Mouse (Mus musculus) embryonic fibroblast, embryonic 13.5 days (primary cell): Measurements from ENCODE around the gene Elob. TPM values are rescaled to one million over a fixed set of nuclear protein-coding genes. Genes with fewer than 3 reads are reported as not detected.

Source experiments
- H3K27ac ChIP-seq: 2 replicates; pipeline ENCODE4 v1.5.1; 2012; ENCODE audit warnings: low read length, control low read depth, inconsistent platforms; ENCODE audit not compliant: insufficient read depth
- H3K4me1 ChIP-seq: 2 replicates; pipeline ENCODE4 v1.6.1; 2011; ENCODE audit warnings: low read length; ENCODE audit not compliant: control insufficient read depth, insufficient read depth
- H3K4me3 ChIP-seq: 2 replicates; pipeline ENCODE4 v1.5.1; 2011; ENCODE audit warnings: mild to moderate bottlenecking, control low read depth, low read length; ENCODE audit not compliant: insufficient read depth
- CTCF ChIP-seq: IDR thresholded peaks from 2 replicates; pipeline ENCODE4 v1.5.1; 2011; ENCODE audit warnings: mild to moderate bottlenecking, control low read depth, low read length, moderate library complexity, borderline replicate concordance; ENCODE audit not compliant: insufficient read depth
- POLR2A ChIP-seq: IDR thresholded peaks from 2 replicates; pipeline ENCODE4 v1.6.1; 2011; ENCODE audit warnings: low read depth, mild to moderate bottlenecking, control low read depth, low read length, moderate library complexity
- polyA plus RNA-seq: library from polyadenylated mRNA; stranded (reverse); fragments of >200 nt; gene quantifications from 2 replicates; pipeline ENCODE4 v1.2.4, GENCODE M21; 2011; ENCODE audit warnings: low read depth; ENCODE audit not compliant: missing spikeins, insufficient read length

Elob gene
- polyA plus RNA-seq, 1 experiment, result 303 TPM

- no peak overlapping the region for H3K4me3 ChIP-seq
- H3K4me1 ChIP-seq, result no peaks in the 10 kb centered on the region
- no peak overlapping the region for H3K27ac ChIP-seq
- TF ChIP-seq CTCF, result no peak
- no peak for TF ChIP-seq POLR2A
These were observed 25.4 kb upstream of the Elob start for GRCm38 (mm10) chr17:23854229-23854765.

DNA sequence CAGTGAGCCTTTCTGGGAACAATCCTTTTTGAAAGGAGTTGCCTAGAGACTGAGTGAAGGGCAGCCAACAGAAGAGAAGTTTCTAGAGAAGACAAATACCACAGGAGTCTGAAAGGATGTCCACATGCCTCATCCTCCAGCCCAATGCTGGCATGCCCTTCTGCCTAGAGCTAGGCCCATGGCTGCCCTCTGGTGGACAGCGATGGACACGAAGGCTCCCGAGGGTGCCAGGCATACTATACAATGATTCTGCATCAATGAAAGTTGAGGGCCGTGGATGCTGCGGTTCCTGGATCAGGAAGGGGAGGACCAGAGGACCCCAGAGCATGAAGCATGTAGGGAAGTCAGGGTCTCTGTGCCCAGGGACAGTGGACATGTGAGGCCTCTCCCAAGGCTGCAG is 24.4 kb upstream of the Elob start:
- no peak overlapping the region for H3K4me3 ChIP-seq
- H3K4me1 ChIP-seq, result no peaks in the 10 kb centered on the region
- TF ChIP-seq CTCF (peak; percentile 89; the same call in 1 of the 2 replicates), POLR2A (no peak)
- H3K27ac ChIP-seq, result no peak overlapping the region

GRCm38 (mm10) chr17:23850853-23851749 is 22.2 kb upstream of the Elob start:
- Histone ChIP-seq H3K27ac (no peak overlapping the region), H3K4me1 (no peaks in the 10 kb centered on the region), H3K4me3 (no peak overlapping the region)
- no peak for TF ChIP-seq POLR2A
- peak; percentile 32; the same call in 1 of the 2 replicates for TF ChIP-seq CTCF

DNA sequence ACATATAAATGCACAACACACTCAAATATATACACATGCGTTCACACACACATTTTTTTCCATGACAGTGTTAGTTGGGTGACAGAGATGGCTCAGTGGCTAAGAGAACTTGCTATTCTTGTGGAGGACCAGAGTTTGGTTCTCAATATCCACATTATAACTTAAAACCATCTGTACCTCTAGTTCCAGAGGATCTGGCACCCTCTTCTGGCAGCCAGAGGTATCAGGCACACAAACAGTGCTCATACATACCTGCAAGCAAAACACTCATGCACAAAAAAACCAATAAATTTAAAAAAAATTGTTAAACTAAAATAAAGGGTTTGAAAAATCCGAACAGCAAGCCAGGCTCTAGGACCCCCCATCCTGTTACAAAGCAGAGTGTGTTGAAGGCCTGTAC is 21.1 kb upstream of the Elob start:
- no peak overlapping the region for H3K27ac ChIP-seq
- no peak for TF ChIP-seq CTCF
- TF ChIP-seq POLR2A, result no peak

GRCm38 (mm10) chr17:23843812-23844273 is 14.9 kb upstream of the Elob start, which contains the start of the genes Prss32 and Prss41:
Gene Prss32, plus strand, starts transcription at chr17:23843855.
Gene Prss41, minus strand, starts transcription at chr17:23844172.
- H3K27ac ChIP-seq, result no peak within 1 kb of the TSS
- TF ChIP-seq CTCF, result peak; percentile 43; the same call in 1 of the 2 replicates
- no peak for TF ChIP-seq POLR2A
- no peak within 1 kb of the TSS for H3K4me3 ChIP-seq
- no peaks in the 10 kb centered on the region for H3K4me1 ChIP-seq

More for the DNA sequence above, 21.1 kb upstream of the Elob start:
- Histone ChIP-seq H3K4me3 (no peak overlapping the region), H3K4me1 (no peaks in the 10 kb centered on the region)

DNA sequence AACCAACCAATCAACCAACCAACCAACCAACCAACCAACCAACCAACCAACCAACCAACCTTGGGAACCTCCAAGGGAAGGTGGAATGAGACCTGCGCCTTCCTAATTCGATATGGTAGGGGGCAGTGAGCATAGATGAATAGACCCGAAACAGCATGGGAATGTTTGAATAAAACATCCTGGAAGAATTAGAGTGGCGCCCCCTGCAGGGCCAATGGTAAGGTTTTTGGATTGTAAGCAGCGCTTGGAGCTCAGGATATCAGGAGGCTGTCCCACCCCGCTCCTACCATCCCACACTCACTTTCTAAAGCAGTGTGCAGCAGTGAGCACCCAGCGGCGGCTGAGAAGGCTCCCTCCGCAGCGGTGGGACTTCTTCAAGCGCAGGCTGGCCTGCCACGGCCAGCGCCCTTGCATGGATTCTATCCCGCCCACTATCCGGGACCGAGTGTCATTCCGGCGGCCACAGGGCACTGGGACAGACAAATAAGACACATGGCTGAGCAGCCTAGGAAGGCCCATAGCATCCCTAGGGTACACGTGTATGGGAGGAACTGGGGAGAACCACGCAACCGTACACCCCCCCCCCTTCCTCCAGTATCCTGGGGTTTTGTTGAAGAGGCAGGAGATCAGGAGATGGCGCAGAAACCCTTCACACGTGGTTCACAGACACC is 14.3 kb upstream of the Elob start:
- H3K27ac ChIP-seq, result no peak overlapping the region
- H3K4me3 ChIP-seq, result no peak overlapping the region
- no peak for TF ChIP-seq CTCF
- no peak for TF ChIP-seq POLR2A
- no peaks in the 10 kb centered on the region for H3K4me1 ChIP-seq

DNA sequence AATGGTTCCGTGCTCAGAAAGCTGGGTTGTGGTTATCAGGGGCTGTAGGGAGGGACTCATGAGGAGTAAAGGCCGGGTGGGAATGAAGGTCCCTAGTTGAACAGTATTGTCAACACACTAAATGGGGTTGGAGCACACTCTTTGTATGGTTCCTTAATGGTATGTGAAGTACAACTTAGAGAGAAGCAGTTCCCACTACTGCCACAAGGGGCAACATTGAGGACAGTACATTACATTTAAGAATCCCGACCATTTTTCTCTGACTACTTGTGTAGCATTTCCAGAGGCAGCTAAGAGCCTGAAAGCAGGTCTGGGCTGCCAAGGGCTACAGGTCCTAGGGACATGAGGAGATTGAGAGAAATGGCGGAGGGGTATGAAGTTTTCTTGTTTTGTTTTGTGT is 12.2 kb upstream of the Elob start:
- Histone ChIP-seq H3K4me3 (no peak overlapping the region), H3K4me1 (no peaks in the 10 kb centered on the region), H3K27ac (no peak overlapping the region)
- TF ChIP-seq POLR2A (no peak), CTCF (no peak)

- TF ChIP-seq CTCF (no peak), POLR2A (no peak)
These were observed 7.2 kb upstream of the Elob start, which contains the start of gene Prss33 for GRCm38 (mm10) chr17:23836006-23836575. Gene Prss33, minus strand, starts transcription at chr17:23836056.

GRCm38 (mm10) chr17:23831201-23831600 is 2.3 kb upstream of the Elob start:
- TF ChIP-seq CTCF (no peak), POLR2A (no peak)
- Histone ChIP-seq H3K4me3 (no peak overlapping the region), H3K27ac (no peak overlapping the region), H3K4me1 (peaks cover 7% of the 10 kb centered on the region)

More at GRCm38 (mm10) chr17:23836006-23836575, 7.2 kb upstream of the Elob start, which contains the start of gene Prss33:
- Histone ChIP-seq H3K27ac (no peak within 1 kb of the TSS), H3K4me1 (no peaks in the 10 kb centered on the region), H3K4me3 (no peak within 1 kb of the TSS)
